Mouse (Mus musculus): ENCODE data around the gene 9030612E09Rik. TPM values are rescaled to one million over a fixed set of nuclear protein-coding genes. Genes with fewer than 3 reads are reported as not detected.
A peak's percentile ranks its signal among the peaks of the same experiment; 100 is the strongest.

9030612E09Rik gene
- total RNA-seq, 1 experiment: not detected

- no peak for DNase-seq (ENCODE audit: low read depth, low spot score)
- Histone ChIP-seq H3K27ac (ENCODE audit: insufficient read depth, low read depth, low read length, poor library complexity, severe bottlenecking) (no peak overlapping the region), H3K4me3 (ENCODE audit: insufficient read depth in 1 of 2, low read depth in 1 of 2, low read length in 2 of 2, poor library complexity in 1 of 2, severe bottlenecking in 1 of 2) (no peak overlapping the region), H3K9me3 (ENCODE audit: control insufficient read depth, insufficient read depth, low read depth, low read length) (no peaks in the 10 kb centered on the region), H3K9ac (ENCODE audit: insufficient read depth, low read depth, low read length, poor library complexity, severe bottlenecking) (no peak overlapping the region), H3K4me1 (ENCODE audit: control insufficient read depth in 2 of 2, insufficient read depth in 2 of 2, low read length in 2 of 2, poor library complexity in 1 of 2) (peaks cover 0 to 2% of the 10 kb centered on the region in 2 experiments; a peak in 2 of 4 replicates), H3K36me3 (ENCODE audit: control insufficient read depth, insufficient read depth, low read length, poor library complexity, severe bottlenecking) (no peaks in the 10 kb centered on the region)
- TF ChIP-seq ZNF384 (IDR thresholded peaks at IDR 0.05; ENCODE audit: low read depth, low read length): no peak
- in situ Hi-C loops (cut with MboI; ENCODE audit: low sequenced_read_pairs in 2 of 2, unreplicated experiment in 2 of 2): no loop called here
Measured at GRCm38 (mm10) chr10:43159333-43159732, 15.2 kb upstream of the 9030612E09Rik start.

DNA sequence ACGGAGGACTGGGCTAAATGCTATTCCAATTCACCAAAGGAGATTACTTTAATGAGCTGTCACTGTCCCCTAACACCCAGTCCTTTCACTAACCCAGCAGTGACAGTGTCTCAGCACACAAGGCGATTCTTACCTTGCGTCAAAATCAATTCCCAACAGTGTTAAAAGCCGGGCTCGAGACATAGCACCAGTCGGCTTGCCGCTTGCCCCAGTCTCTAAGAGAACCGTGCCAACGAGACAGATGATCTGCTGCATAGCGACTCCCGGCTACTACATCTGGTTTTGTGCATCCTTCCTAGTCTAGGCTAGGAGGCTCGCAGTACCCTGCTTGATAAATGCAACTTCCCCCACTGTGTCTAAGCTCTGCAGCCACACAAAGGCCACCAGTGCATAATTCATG lies 12.2 kb upstream of the 9030612E09Rik start:
- Histone ChIP-seq H3K9me3 (ENCODE audit: control insufficient read depth, insufficient read depth, low read depth, low read length) (no peaks in the 10 kb centered on the region), H3K9ac (ENCODE audit: insufficient read depth, low read depth, low read length, poor library complexity, severe bottlenecking) (no peak overlapping the region), H3K4me1 (ENCODE audit: control insufficient read depth in 2 of 2, insufficient read depth in 2 of 2, low read length in 2 of 2, poor library complexity in 1 of 2) (no peaks in the 10 kb centered on the region), H3K4me3 (ENCODE audit: insufficient read depth in 1 of 2, low read depth in 1 of 2, low read length in 2 of 2, poor library complexity in 1 of 2, severe bottlenecking in 1 of 2) (no peak overlapping the region), H3K27ac (ENCODE audit: insufficient read depth, low read depth, low read length, poor library complexity, severe bottlenecking) (no peak overlapping the region), H3K36me3 (ENCODE audit: control insufficient read depth, insufficient read depth, low read length, poor library complexity, severe bottlenecking) (no peaks in the 10 kb centered on the region)
- no peak for DNase-seq (ENCODE audit: low read depth, low spot score)
- TF ChIP-seq CHD2 (IDR thresholded peaks at IDR 0.05; ENCODE audit: low read depth, low read length) (no peak), ZC3H11A (IDR thresholded peaks at IDR 0.05; ENCODE audit: borderline replicate concordance, low read depth, low read length) (no peak), ZNF384 (IDR thresholded peaks at IDR 0.05; ENCODE audit: low read depth, low read length) (no peak), MAFK (IDR thresholded peaks at IDR 0.05; ENCODE audit: insufficient read depth, low read depth, low read length) (no peak), HCFC1 (IDR thresholded peaks at IDR 0.05; ENCODE audit: borderline replicate concordance, insufficient read depth, low read length) (no peak)
- in situ Hi-C loops (cut with MboI; ENCODE audit: low sequenced_read_pairs in 2 of 2, unreplicated experiment in 2 of 2): no loop called here

DNA sequence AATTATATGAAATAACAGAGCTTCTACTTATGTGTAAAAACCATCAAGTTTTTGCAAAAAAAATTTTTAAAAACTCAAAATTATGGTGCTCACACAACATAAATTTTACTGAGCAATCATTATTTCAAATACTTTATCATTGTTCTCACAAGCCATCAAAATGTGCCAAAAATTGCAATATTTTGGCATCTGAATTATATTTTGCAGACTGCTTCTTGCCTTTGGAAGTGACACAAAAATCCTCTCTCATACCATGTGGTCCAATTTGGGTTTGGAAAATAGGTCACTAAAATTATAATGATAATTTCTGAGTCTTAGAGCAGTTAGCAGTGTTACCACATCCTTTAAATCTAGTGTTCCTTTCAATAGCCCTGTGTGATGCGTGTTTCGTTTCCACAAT lies 10.1 kb upstream of the 9030612E09Rik start:
- no peaks in the 10 kb centered on the region for H3K36me3 ChIP-seq (ENCODE audit: control insufficient read depth, insufficient read depth, low read length, poor library complexity, severe bottlenecking)
- in situ Hi-C loops (cut with MboI; ENCODE audit: low sequenced_read_pairs in 2 of 2, unreplicated experiment in 2 of 2): no loop called here

GRCm38 (mm10) chr10:43166146-43166545 lies 8.4 kb upstream of the 9030612E09Rik start:
- Histone ChIP-seq H3K27ac (ENCODE audit: insufficient read depth, low read depth, low read length, poor library complexity, severe bottlenecking) (no peak overlapping the region), H3K9ac (ENCODE audit: insufficient read depth, low read depth, low read length, poor library complexity, severe bottlenecking) (no peak overlapping the region), H3K36me3 (ENCODE audit: control insufficient read depth, insufficient read depth, low read length, poor library complexity, severe bottlenecking) (no peaks in the 10 kb centered on the region), H3K9me3 (ENCODE audit: control insufficient read depth, insufficient read depth, low read depth, low read length) (no peaks in the 10 kb centered on the region), H3K4me1 (ENCODE audit: control insufficient read depth in 2 of 2, insufficient read depth in 2 of 2, low read length in 2 of 2, poor library complexity in 1 of 2) (0 out of 4 replicates have a peak, but pooled peaks cover 0 to 1% of the 10 kb centered on the region in 2 experiments), H3K4me3 (ENCODE audit: insufficient read depth in 1 of 2, low read depth in 1 of 2, low read length in 2 of 2, poor library complexity in 1 of 2, severe bottlenecking in 1 of 2) (no peak overlapping the region)
- DNase-seq (ENCODE audit: low read depth, low spot score): no peak
- in situ Hi-C loops (cut with MboI; ENCODE audit: low sequenced_read_pairs in 2 of 2, unreplicated experiment in 2 of 2): no loop called here
- TF ChIP-seq MAFK (IDR thresholded peaks at IDR 0.05; ENCODE audit: insufficient read depth, low read depth, low read length) (no peak), ZNF384 (IDR thresholded peaks at IDR 0.05; ENCODE audit: low read depth, low read length) (no peak), HCFC1 (IDR thresholded peaks at IDR 0.05; ENCODE audit: borderline replicate concordance, insufficient read depth, low read length) (no peak), ZC3H11A (IDR thresholded peaks at IDR 0.05; ENCODE audit: borderline replicate concordance, low read depth, low read length) (no peak), CHD2 (IDR thresholded peaks at IDR 0.05; ENCODE audit: low read depth, low read length) (no peak)

More for the DNA sequence above, 10.1 kb upstream of the 9030612E09Rik start:
- H3K9me3 ChIP-seq (ENCODE audit: control insufficient read depth, insufficient read depth, low read depth, low read length): no peaks in the 10 kb centered on the region
- H3K4me1 ChIP-seq (ENCODE audit: control insufficient read depth in 2 of 2, insufficient read depth in 2 of 2, low read length in 2 of 2, poor library complexity in 1 of 2): no peaks in the 10 kb centered on the region
- H3K9ac ChIP-seq (ENCODE audit: insufficient read depth, low read depth, low read length, poor library complexity, severe bottlenecking): no peak overlapping the region
- TF ChIP-seq HCFC1 (IDR thresholded peaks at IDR 0.05; ENCODE audit: borderline replicate concordance, insufficient read depth, low read length): no peak
- no peak overlapping the region for H3K27ac ChIP-seq (ENCODE audit: insufficient read depth, low read depth, low read length, poor library complexity, severe bottlenecking)
- no peak overlapping the region for H3K4me3 ChIP-seq (ENCODE audit: insufficient read depth in 1 of 2, low read depth in 1 of 2, low read length in 2 of 2, poor library complexity in 1 of 2, severe bottlenecking in 1 of 2)
- no peak for DNase-seq (ENCODE audit: low read depth, low spot score)

- Histone ChIP-seq H3K36me3 (ENCODE audit: control insufficient read depth, insufficient read depth, low read length, poor library complexity, severe bottlenecking) (no peaks in the 10 kb centered on the region), H3K9ac (ENCODE audit: insufficient read depth, low read depth, low read length, poor library complexity, severe bottlenecking) (no peak overlapping the region), H3K4me3 (ENCODE audit: insufficient read depth in 1 of 2, low read depth in 1 of 2, low read length in 2 of 2, poor library complexity in 1 of 2, severe bottlenecking in 1 of 2) (no peak overlapping the region), H3K9me3 (ENCODE audit: control insufficient read depth, insufficient read depth, low read depth, low read length) (no peaks in the 10 kb centered on the region), H3K27ac (ENCODE audit: insufficient read depth, low read depth, low read length, poor library complexity, severe bottlenecking) (no peak overlapping the region), H3K4me1 (ENCODE audit: control insufficient read depth in 2 of 2, insufficient read depth in 2 of 2, low read length in 2 of 2, poor library complexity in 1 of 2) (0 out of 4 replicates have a peak, but pooled peaks cover 0 to 2% of the 10 kb centered on the region in 2 experiments)
- DNase-seq (ENCODE audit: low read depth, low spot score): no peak
- no peak for TF ChIP-seq HCFC1 (IDR thresholded peaks at IDR 0.05; ENCODE audit: borderline replicate concordance, insufficient read depth, low read length)
- TF ChIP-seq ZC3H11A (IDR thresholded peaks at IDR 0.05; ENCODE audit: borderline replicate concordance, low read depth, low read length): peak; percentile 11; the same call in 1 of the 2 replicates
- in situ Hi-C loops (cut with MboI; ENCODE audit: low sequenced_read_pairs in 2 of 2, unreplicated experiment in 2 of 2): no loop called here
Measured at GRCm38 (mm10) chr10:43166817-43167216, 7.7 kb upstream of the 9030612E09Rik start.

All from ES-E14 (cell line).